Mouse (Mus musculus) cerebellum, adult 2 months (tissue): ENCODE data around the gene Pjvk.

Experiments used
- CTCF ChIP-seq: fragments of 200-500 bp; IDR thresholded peaks from 2 replicates; pipeline ENCODE4 v1.5.1; 2011; ENCODE audit warnings: low read depth, mild to moderate bottlenecking, control low read depth, low read length, moderate library complexity, borderline replicate concordance; ENCODE audit not compliant: insufficient read depth
- POLR2A ChIP-seq: fragments of 200-500 bp; IDR thresholded peaks from 2 replicates; pipeline ENCODE4 v1.6.1; 2011; ENCODE audit warnings: low read length, control low read depth, borderline replicate concordance; ENCODE audit not compliant: insufficient read depth

DNA sequence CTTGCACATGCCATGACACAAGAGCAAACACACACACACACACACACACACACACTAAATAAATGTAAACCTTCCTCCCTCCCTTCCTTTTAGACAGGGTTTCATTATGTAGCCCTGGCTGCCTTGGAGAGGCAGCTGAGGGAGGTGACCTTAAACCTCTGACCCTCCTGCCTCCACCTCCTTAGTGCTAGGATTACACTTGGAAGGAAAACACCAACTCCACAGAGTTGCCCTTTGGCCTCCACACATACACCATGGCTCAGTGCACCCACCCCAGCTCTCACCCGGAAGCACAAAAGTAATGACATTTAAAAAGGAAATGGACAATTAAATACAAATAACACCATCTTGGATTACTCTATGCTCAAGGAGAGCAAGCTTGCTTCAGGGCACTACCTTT, 26.6 kb upstream of the Pjvk start:
- no peak for TF ChIP-seq CTCF
- no peak for TF ChIP-seq POLR2A
